Mouse (Mus musculus) layer of hippocampus, postnatal 14 days (tissue): ENCODE results near the gene Bcl9. TPM values are rescaled to one million over a fixed set of nuclear protein-coding genes. Genes with fewer than 3 reads are reported as not detected.

Source experiments
- DNase-seq, 2 experiments: peaks; one replicate each; pipeline ENCODE4 v3.0.0; 2021 to 2022; ENCODE audit warnings: low spot score in 2 of 2, mixed read lengths in 1 of 2
- total RNA-seq, 2 experiments: library from RNA; stranded (reverse); gene quantifications; 2 replicates each; pipeline ENCODE4 v1.2.3; 2021

Bcl9 gene
- total RNA-seq, 2 experiments from 2014 or later = 59.7 to 64.8 TPM

- no peak for DNase-seq
Measured at GRCm38 (mm10) chr3:97298856-97299465, 1.2 kb upstream of the Bcl9 start.

GRCm38 (mm10) chr3:97296941-97297552 lies 670 bp downstream of the Bcl9 start:
- peak; percentile 44 to 45 for DNase-seq

DNA sequence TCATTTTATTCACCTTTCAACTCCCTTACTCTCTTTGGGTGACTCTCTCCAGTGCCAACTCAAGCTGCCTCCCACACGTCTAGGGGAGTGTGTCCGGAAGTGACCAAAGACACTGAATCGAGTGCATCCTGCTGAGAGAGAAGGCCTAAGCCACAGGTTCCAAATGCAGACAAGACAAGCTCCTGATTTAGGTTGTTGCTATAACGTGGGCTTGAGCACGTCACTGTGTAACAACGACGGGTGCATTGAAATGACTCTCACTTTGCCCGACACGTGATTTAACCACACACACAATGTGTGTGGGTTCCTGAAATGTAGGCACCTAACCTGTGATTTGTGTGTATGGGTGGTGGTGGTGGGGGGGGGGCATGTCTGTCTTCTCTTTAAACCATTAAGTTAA lies 3.4 kb downstream of the Bcl9 start:
- no peak for DNase-seq

DNA sequence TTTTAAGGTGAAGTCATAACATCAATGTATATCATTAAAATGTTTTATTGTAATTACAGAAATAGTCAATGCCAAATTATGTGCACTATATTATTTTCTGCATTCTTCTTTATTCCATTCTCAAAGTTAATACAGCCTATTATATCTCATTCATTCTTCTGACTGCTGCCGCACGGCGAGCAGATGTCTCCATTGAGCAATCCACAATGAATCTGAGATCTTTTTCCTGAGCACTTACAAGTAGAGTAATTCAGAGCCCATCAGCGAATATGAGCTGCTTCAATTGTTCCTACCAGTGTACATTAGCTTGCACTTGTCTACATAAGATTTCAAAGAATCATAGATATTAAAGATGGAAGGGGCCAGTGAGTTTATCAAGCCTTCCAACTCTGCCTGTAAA lies 12.8 kb downstream of the Bcl9 start:
- no peak for DNase-seq

- DNase-seq = no peak
Measured at GRCm38 (mm10) chr3:97284056-97284455, 13.7 kb downstream of the Bcl9 start.

DNA sequence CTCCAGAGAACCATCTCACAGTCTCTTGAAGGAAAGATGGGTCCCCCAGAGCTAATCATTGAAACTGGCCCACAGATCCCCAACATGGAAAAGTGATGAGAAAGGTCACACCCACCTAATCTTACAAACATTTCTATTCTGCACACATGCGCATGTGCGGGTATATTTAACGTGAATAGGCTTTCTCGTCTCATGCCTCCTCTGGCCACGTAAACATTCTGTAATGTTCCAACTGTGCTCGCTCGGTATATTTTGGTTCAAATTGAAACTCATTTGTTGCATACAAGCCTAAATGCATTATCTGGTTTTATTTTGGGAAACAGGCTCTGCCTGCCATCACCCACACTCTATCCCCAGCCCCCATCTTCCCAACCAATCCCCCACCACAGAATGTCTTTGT lies 16.3 kb downstream of the Bcl9 start:
- no peak for DNase-seq

DNA sequence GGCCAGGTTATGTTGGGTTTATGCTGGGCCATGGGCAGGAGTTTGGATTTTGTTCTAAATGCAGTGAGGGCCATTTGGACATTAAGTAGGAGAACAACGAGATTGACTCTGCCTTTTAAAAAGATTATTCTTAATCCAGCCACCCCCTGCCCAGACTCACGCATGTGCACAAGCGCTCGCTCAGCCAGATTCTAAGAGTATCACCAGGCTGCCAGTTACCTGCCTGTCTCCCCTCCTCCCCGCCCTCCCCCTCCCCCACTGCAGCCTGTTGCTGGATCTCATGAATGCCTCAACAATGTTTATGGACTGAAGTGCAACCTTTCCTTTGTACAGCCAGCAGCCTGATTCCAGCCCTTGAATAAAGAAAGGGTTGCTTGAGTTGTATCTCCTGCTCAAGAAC lies 22.0 kb downstream of the Bcl9 start:
- DNase-seq = no peak

DNA sequence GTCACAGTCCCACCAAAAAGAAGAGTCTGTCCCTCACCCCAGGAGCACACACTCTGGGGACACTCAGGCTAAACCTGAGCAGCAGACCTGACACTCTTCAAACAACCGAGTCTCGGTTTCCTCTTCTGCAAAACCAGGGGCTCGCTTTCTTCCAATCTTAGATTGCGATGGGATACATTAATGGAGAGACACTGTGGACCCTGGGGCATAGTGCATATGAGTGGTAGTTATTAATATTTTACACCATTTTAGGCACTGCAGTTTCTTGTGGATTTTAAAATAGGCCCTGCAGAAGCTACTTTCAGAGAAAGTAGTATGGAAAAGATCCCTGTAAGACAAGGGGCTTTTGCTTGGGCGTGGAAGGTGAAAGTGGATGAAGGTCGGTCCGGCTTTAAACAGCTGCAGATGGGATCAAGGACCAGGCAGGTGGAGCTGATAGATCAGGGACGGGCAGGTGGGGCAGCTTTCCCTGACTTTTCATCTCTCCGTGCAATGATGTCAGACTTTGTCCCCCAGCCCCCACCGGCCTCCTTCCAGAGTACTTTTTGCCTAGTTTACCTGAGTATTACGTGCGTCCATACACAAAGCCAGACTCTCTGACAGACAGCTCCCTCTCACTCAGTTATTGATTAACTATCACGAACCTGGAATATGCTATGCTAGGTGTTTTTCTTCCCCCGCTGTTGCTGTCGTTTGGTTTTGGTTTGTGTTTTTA lies 23.0 kb downstream of the Bcl9 start:
- no peak for DNase-seq

GRCm38 (mm10) chr3:97273876-97274275 lies 23.8 kb downstream of the Bcl9 start:
- no peak for DNase-seq

- no peak for DNase-seq
Measured at GRCm38 (mm10) chr3:97265667-97266415, 31.9 kb downstream of the Bcl9 start.

DNA sequence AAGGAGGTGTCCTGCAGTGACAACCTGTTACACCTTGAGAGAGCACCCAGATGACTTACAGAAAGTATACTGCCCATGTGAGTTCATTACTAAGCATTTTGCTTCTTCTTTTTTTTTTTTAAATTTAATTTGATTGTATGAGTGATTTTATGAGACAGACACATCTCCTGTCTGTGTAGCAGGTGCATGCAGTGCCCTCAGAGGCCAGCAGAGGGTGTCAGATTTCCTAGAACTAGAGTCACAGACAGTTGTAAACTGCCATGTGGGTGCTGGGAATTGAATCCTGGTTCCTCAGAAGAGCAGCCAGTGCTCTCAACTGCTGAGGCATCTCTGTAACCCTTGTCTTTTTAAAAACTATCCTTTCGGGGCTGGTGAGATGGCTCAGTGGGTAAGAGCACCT lies 35.5 kb downstream of the Bcl9 start:
- DNase-seq = no peak

DNA sequence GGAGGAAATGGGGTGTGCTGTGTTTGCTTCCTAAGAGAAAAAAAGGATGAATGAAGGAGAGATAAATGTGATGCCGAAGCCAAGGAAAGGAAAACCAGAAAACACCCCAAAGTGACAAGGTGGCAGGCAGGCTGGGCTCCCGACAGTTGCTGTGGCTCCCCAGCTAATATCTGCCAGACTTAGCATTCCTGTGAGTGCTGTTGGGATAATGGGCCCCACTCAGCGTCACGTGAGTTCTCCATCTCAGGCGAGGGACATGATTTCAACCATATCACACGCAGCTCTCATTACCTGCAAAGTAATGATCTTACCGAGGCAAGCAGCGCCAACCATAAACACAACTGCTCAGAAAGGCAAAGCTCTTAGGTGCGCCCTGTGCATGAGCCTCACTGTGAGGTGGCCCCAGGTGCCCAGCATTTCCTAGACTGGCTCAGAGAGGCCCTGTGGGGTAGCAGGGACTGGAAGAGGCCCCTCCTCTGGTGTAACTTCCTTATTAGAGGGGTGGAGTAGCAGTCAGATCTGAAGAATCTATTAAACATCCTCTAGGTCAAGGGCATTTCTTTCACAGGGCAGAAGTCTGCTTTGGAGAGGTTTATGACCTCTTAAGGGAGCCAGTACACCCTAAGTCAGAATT lies 41.9 kb downstream of the Bcl9 start:
- no peak for DNase-seq

DNA sequence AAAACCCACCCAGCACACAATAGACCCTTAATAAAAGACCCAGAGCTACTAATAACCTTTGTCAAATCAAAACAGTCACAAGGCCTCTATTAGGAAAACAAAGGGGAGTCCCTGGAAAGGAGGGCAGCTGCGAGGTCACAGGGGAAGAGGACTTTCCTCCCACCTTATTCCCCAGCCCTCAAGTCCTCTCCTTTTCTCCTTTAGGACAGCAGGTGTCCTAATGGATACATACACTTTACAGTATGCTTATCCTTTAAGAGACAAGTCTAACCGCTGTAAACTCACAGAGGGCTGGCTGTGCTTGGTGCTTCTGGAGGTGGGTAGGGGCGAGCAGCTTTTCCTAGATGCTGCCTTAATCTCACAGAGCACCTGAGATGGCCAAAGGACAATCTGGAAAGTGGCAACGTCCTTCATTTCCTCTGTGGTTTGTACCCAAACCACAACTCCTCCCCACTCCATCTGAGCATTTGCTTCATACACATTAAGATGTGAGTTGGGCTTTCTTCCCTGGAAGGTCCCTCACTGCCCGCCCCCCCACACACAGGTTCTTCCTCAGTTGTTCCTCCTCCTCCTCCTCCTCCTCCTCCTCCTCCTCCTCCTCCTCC lies 42.8 kb downstream of the Bcl9 start:
- DNase-seq = no peak

DNA sequence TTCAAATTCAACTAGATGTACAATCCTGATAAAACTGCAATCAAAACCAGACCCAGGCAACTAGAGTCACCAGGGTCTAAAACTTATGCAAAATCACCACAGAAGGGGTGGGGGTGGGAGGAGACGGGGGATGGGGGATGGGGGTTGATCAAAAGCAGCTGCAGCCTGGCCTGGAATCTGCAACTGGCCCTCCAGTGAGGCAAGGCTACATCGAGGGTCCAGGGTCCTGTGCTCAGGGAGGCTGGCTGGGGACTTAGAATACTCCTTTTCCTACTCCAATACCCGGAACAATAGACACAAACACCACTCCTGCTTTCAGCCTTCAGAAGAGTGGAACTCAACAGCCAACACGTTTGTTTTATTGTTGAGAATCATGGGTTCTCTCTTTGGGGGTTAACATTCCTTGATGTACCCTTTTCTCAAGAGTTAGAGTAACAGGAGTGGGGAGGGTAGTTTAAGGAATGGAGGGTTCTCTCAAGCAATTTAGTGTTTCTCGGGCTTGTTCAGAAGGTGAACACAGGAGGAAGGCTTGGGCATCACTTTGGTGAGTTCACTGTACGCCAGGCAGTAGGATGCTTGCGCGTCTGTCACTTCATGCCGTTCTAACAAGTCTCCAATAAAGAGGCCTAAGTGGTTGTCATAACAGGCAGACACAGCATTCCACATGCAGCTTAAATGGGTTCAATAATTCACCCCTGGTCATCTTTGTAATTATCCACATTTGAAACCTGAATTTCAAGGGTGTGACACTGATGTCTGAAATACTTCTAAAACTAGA lies 43.7 kb downstream of the Bcl9 start:
- DNase-seq = no peak

GRCm38 (mm10) chr3:97252896-97253295 lies 44.8 kb downstream of the Bcl9 start:
- no peak for DNase-seq

- no peak for DNase-seq
Measured at GRCm38 (mm10) chr3:97242629-97243167, 55.0 kb downstream of the Bcl9 start.

- DNase-seq = no peak
Measured at GRCm38 (mm10) chr3:97241826-97242225, 55.9 kb downstream of the Bcl9 start.

GRCm38 (mm10) chr3:97239793-97240192 lies 57.9 kb downstream of the Bcl9 start:
- DNase-seq = no peak

DNA sequence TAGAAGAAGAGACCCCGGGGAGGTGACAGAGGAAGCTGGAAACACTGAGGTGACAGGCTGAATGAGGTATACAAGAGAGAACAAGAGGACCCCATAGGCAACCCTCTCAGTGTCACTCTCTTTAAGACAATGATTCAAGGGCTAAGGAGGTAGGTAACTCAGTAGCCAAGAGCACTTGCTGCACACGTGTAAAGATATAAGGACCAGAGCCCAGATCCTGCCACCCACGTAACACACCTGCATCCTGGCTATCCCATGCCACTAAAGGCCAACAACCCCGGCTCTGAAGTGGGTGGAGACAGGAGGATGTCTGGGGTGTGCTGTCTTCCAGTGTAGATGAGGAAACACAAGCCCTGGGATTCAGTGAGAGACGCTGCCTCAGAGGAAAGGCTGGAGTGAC lies 58.4 kb downstream of the Bcl9 start:
- no peak for DNase-seq

DNA sequence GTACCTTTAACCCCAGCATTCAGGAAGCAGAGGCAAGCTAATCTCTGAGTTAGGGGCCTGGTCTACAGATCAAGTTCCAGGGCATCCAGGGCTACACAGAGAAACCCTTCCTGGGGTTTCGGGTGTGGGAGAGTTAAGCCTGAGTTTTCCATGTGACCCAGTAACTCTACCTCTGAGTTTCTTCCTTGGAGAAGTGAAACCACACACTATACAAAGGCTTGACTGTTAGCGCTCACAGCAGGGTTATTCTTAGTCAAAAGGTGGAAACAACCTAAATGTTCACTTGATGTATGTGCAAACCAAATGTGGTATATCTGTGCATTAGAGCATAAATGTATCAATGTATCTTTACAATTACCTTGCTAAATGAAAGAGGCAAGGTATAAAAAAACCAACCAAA lies 59.2 kb downstream of the Bcl9 start:
- no peak for DNase-seq
